27 mouse cellular contexts compared by ENCODE assay signal in genomic region chr8:13217093-13217492, GRCm38 (mm10). TPM values are rescaled to one million over a fixed set of nuclear protein-coding genes. Genes with fewer than 3 reads are reported as not detected.
DNase-seq lines count a peak whose midpoint lies in the region; ATAC-seq lines count a peak whose summit lies in the region.
"Had no signal": no experiment of that assay in that cellular context is flagged by ENCODE, and none has a peak within 500 bp of the region (broad histone marks: within the 10 kb centered on the region; RNA-seq: fewer than 3 reads in every experiment).

No protein-coding gene starts in this region.

- WGBS in heart, embryonic 10.5 days, result 42% methylated on average over 5 of the region's 5 CpGs
- WGBS in heart, embryonic 15.5 days, result 33% methylated on average over 5 of the region's 5 CpGs

- intact Hi-C loops in heart, postnatal 14 days (cut with DNase I), result no loop called here

- peaks cover 17% of the 10 kb centered on the region; the same call in 1 of the 2 replicates for H3K36me3 ChIP-seq in heart, embryonic 10.5 days
- no peaks in the 10 kb centered on the region; the same call in 1 of the 2 replicates for H3K36me3 ChIP-seq in heart, embryonic 15.5 days
- H3K36me3 ChIP-seq: embryonic facial prominence, embryonic 12.5 days; embryonic facial prominence, embryonic 15.5 days had no signal

- H3K27ac ChIP-seq in heart, embryonic 10.5 days, result peak overlapping the region; percentile 62; the same call in 1 of the 2 replicates
- H3K27ac ChIP-seq in heart, embryonic 15.5 days, result peak overlapping the region; percentile 61
- H3K27ac ChIP-seq: embryonic facial prominence, embryonic 12.5 days; embryonic facial prominence, embryonic 15.5 days; hindbrain, embryonic 14.5 days; hindbrain, postnatal 0 days had no signal

- H3K4me2 ChIP-seq in heart, embryonic 15.5 days, result no peak overlapping the region
- H3K4me2 ChIP-seq: embryonic facial prominence, embryonic 12.5 days; embryonic facial prominence, embryonic 15.5 days; hindbrain, embryonic 14.5 days had no signal

- no peak for ATAC-seq in heart, embryonic 15.5 days (replicated peaks; ENCODE audit: insufficient number of reproducible peaks, insufficient read depth, low FRiP score, low read depth)
- ATAC-seq: CD4-positive, CD25-positive, alpha-beta regulatory T cell, adult 4 months; forebrain, embryonic 14.5 days; forebrain, postnatal 0 days; hindbrain, postnatal 0 days; inflammation-experienced regulatory T-cells, adult 6 months had no signal

- no peaks in the 10 kb centered on the region for H3K27me3 ChIP-seq in heart, embryonic 10.5 days (ENCODE audit: insufficient read depth, poor library complexity, severe bottlenecking)
- H3K27me3 ChIP-seq in heart, embryonic 15.5 days, result no peaks in the 10 kb centered on the region
- H3K27me3 ChIP-seq: embryonic facial prominence, embryonic 12.5 days; embryonic facial prominence, embryonic 15.5 days had no signal

- H3K9ac ChIP-seq in heart, embryonic 15.5 days, result no peak overlapping the region
- H3K9ac ChIP-seq: embryonic facial prominence, embryonic 12.5 days; embryonic facial prominence, embryonic 15.5 days; forebrain, postnatal 0 days; hindbrain, embryonic 14.5 days had no signal

- no peaks in the 10 kb centered on the region for H3K9me3 ChIP-seq in heart, embryonic 10.5 days
- no peaks in the 10 kb centered on the region for H3K9me3 ChIP-seq in heart, embryonic 15.5 days (replicated peaks)
- H3K9me3 ChIP-seq: embryonic facial prominence, embryonic 12.5 days; embryonic facial prominence, embryonic 15.5 days had no signal

- no peak for DNase-seq in heart, embryonic 10.5 days (ENCODE audit: low spot score)
- DNase-seq in heart, postnatal 14 days, result no peak
- DNase-seq in heart, adult 8-10 months (ENCODE audit: low spot score), result no peak
- peak; percentile 50 for DNase-seq in yolk sac, embryonic 10.5 days (ENCODE audit: low spot score)
- DNase-seq in neural tube, embryonic 10.5 days (ENCODE audit: extremely low spot score, low spot score), result no peak
- DNase-seq: adrenal gland, adult 2 months; cerebellum, adult 11 months; cerebellum, adult 2 months; cerebellum, adult 9-11 months; cerebellum, postnatal 25 days; forebrain, postnatal 0 days; gastrocnemius, postnatal 36 days; heart, postnatal 4 days; kidney, adult 11 months; kidney, adult 8-10 months had no signal

- peaks cover 35% of the 10 kb centered on the region for H3K4me1 ChIP-seq in heart, embryonic 10.5 days
- H3K4me1 ChIP-seq in heart, embryonic 15.5 days (replicated peaks), result peaks cover 26% of the 10 kb centered on the region

- H3K4me3 ChIP-seq in heart, embryonic 10.5 days, result no peak overlapping the region
- H3K4me3 ChIP-seq in heart, embryonic 15.5 days, result no peak overlapping the region
- H3K4me3 ChIP-seq: embryonic facial prominence, embryonic 12.5 days; embryonic facial prominence, embryonic 15.5 days had no signal

RNA-seq across cellular contexts. Expression of gene Grtp1, which starts 16.7 kb away (rescaled TPM):
- 30.5 and 34.0 TPM in 2 replicates for polyA plus RNA-seq in heart, embryonic 10.5 days (2016; fragmentation: Nextera tagmentation; extraction: Ambion mirVana)
- 1 to 10 TPM; 2.8 to 2.9 TPM for total RNA-seq in heart, postnatal 14 days (2021)
- polyA plus RNA-seq in heart, embryonic 15.5 days (2015; fragmentation: Nextera tagmentation; extraction: Ambion mirVana), result 12.5 and 13.6 TPM in 2 replicates
- total RNA-seq in heart, adult 8-10 months (2022), result 1 to 10 TPM; 3.7 to 6.6 (median 4.6) TPM
- total RNA-seq: granulocyte monocyte progenitor cell, adult 5-6 weeks had no signal

RNA-seq across cellular contexts. Expression of gene Adprhl1, which starts 36.9 kb away (rescaled TPM):
- 49.3 and 117 TPM in 2 replicates for polyA plus RNA-seq in heart, embryonic 10.5 days (2016; fragmentation: Nextera tagmentation; extraction: Ambion mirVana)
- total RNA-seq in heart, postnatal 14 days (2021), result 100 to 1,000 TPM; 380 to 433 TPM
- 188 and 216 TPM in 2 replicates for polyA plus RNA-seq in heart, embryonic 15.5 days (2015; fragmentation: Nextera tagmentation; extraction: Ambion mirVana)
- 100 to 1,000 TPM; 586 to 686 (median 600) TPM for total RNA-seq in heart, adult 8-10 months (2022)
- total RNA-seq: common myeloid progenitor, adult 5-6 weeks; granulocyte monocyte progenitor cell, adult 5-6 weeks; hindbrain, postnatal 0 days; MEL had no signal
- polyA plus RNA-seq: forebrain, embryonic 11.5 days; forebrain, embryonic 14.5 days; forebrain, postnatal 0 days; hindbrain, embryonic 14.5 days; inflammation-experienced regulatory T-cells, adult 6 months had no signal

RNA-seq across cellular contexts. Expression of gene Lamp1, which starts 58.1 kb away (rescaled TPM):
- polyA plus RNA-seq in heart, embryonic 10.5 days (2016; fragmentation: Nextera tagmentation; extraction: Ambion mirVana), result 290 and 334 TPM in 2 replicates
- total RNA-seq in heart, postnatal 14 days (2021), result 100 to 1,000 TPM; 328 to 332 TPM
- 285 and 316 TPM in 2 replicates for polyA plus RNA-seq in heart, embryonic 15.5 days (2015; fragmentation: Nextera tagmentation; extraction: Ambion mirVana)
- total RNA-seq in heart, adult 8-10 months (2022), result 100 to 1,000 TPM; 413 to 443 (median 429) TPM
